Mouse (Mus musculus): Measurements from ENCODE around the gene Mmp14.

DNA sequence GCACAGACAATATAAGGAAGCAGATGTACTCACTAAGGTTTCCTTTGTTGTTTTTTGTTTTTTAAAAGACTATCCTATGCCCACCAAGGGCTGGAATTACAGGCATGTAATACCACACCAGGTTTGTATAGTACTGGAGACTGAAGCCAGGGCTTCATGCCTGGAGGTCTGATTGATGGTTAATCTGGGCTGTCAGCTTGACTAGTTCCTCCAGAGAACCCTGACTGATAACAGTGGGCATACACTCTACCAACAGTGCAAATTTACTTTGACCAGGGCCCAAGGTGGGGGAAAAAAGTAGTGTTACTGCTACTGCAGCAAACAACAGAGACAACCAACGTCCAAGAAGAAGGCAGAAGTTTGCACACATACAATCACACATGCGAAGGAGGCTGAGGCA lies 40.1 kb downstream of the Mmp14 start:
- TF ChIP-seq CTCF (IDR thresholded peaks at IDR 0.05; ENCODE audit: insufficient read depth, low read length), result no peak
- 0 out of 2 replicates have a peak, but pooled peaks have one; percentile 7 for TF ChIP-seq POLR2A (IDR thresholded peaks at IDR 0.05; ENCODE audit: borderline replicate concordance, extremely low read depth, low read depth, low read length)

All from lung, adult 2 months (tissue).